Mouse (Mus musculus): ENCODE measurements around the gene Gm5244. TPM values are rescaled to one million over a fixed set of nuclear protein-coding genes. Genes with fewer than 3 reads are reported as not detected.
A peak's percentile ranks its signal among the peaks of the same experiment; 100 is the strongest.

Gene Gm5244
- polyA plus RNA-seq, 1 experiment from 2014 or later, result not detected

- H3K27ac ChIP-seq (replicated peaks), result no peak overlapping the region
- no peak for DNase-seq (ENCODE audit: low spot score)
- no peak overlapping the region for H3K9ac ChIP-seq (ENCODE audit: low read length)
- no peak overlapping the region for H3K4me3 ChIP-seq (ENCODE audit: low read depth, low read length)
- ATAC-seq (ENCODE audit: low FRiP score, low TSS enrichment), result no peak
- H3K36me3 ChIP-seq (ENCODE audit: control insufficient read depth, insufficient read depth, low read length), result no peaks in the 10 kb centered on the region
- TF ChIP-seq EP300 (optimal IDR thresholded peaks at IDR 0.05) (no peak), CTCF (IDR thresholded peaks at IDR 0.05; ENCODE audit: low read depth) (no peak)
- no peaks in the 10 kb centered on the region for H3K9me3 ChIP-seq (ENCODE audit: control insufficient read depth, low read length)
- 84% methylated on average over 1 of the region's 1 CpGs for WGBS
- no peaks in the 10 kb centered on the region for H3K27me3 ChIP-seq (ENCODE audit: control insufficient read depth, insufficient read depth, low read length)
- no peak overlapping the region for H3K4me2 ChIP-seq (replicated peaks; ENCODE audit: low read depth)
- H3K4me1 ChIP-seq (replicated peaks; ENCODE audit: control insufficient read depth, insufficient read depth), result no peaks in the 10 kb centered on the region
Measured at GRCm38 (mm10) chr19:12818507-12818906, 28.0 kb upstream of the Gm5244 start.

GRCm38 (mm10) chr19:12820383-12820782 is 26.1 kb upstream of the Gm5244 start:
- Histone ChIP-seq H3K36me3 (ENCODE audit: control insufficient read depth, insufficient read depth, low read length) (no peaks in the 10 kb centered on the region), H3K4me1 (replicated peaks; ENCODE audit: control insufficient read depth, insufficient read depth) (no peaks in the 10 kb centered on the region), H3K27me3 (ENCODE audit: control insufficient read depth, insufficient read depth, low read length) (no peaks in the 10 kb centered on the region), H3K9ac (ENCODE audit: low read length) (no peak overlapping the region), H3K9me3 (ENCODE audit: control insufficient read depth, low read length) (no peaks in the 10 kb centered on the region), H3K27ac (replicated peaks) (no peak overlapping the region), H3K4me3 (ENCODE audit: low read depth, low read length) (no peak overlapping the region), H3K4me2 (replicated peaks; ENCODE audit: low read depth) (no peak overlapping the region)
- TF ChIP-seq CTCF (IDR thresholded peaks at IDR 0.05; ENCODE audit: low read depth) (peak; percentile 80), EP300 (optimal IDR thresholded peaks at IDR 0.05) (no peak)
- ATAC-seq (ENCODE audit: low FRiP score, low TSS enrichment), result no peak
- 21% methylated on average over 4 of the region's 4 CpGs for WGBS
- no peak for DNase-seq (ENCODE audit: low spot score)

- H3K36me3 ChIP-seq (ENCODE audit: control insufficient read depth, insufficient read depth, low read length), result no peaks in the 10 kb centered on the region
- ATAC-seq (ENCODE audit: low FRiP score, low TSS enrichment) (no peak), DNase-seq (ENCODE audit: low spot score) (no peak)
- H3K9ac ChIP-seq (ENCODE audit: low read length), result no peak overlapping the region
- no peak overlapping the region for H3K4me2 ChIP-seq (replicated peaks; ENCODE audit: low read depth)
- WGBS, result 70% methylated on average over 4 of the region's 4 CpGs
- no peaks in the 10 kb centered on the region for H3K27me3 ChIP-seq (ENCODE audit: control insufficient read depth, insufficient read depth, low read length)
- TF ChIP-seq EP300 (optimal IDR thresholded peaks at IDR 0.05) (no peak), CTCF (IDR thresholded peaks at IDR 0.05; ENCODE audit: low read depth) (peak; percentile 36)
- H3K4me3 ChIP-seq (ENCODE audit: low read depth, low read length), result no peak overlapping the region
- H3K27ac ChIP-seq (replicated peaks), result no peak overlapping the region
- H3K4me1 ChIP-seq (replicated peaks; ENCODE audit: control insufficient read depth, insufficient read depth), result no peaks in the 10 kb centered on the region
- H3K9me3 ChIP-seq (ENCODE audit: control insufficient read depth, low read length), result no peaks in the 10 kb centered on the region
Measured at GRCm38 (mm10) chr19:12824549-12824948, 21.9 kb upstream of the Gm5244 start.

GRCm38 (mm10) chr19:12830823-12831430 is 15.6 kb upstream of the Gm5244 start:
- no peaks in the 10 kb centered on the region for H3K9me3 ChIP-seq (ENCODE audit: control insufficient read depth, low read length)
- 59% methylated on average over 2 of the region's 2 CpGs for WGBS
- H3K9ac ChIP-seq (ENCODE audit: low read length), result no peak overlapping the region
- ATAC-seq (ENCODE audit: low FRiP score, low TSS enrichment) (no peak), DNase-seq (ENCODE audit: low spot score) (no peak)
- no peaks in the 10 kb centered on the region for H3K27me3 ChIP-seq (ENCODE audit: control insufficient read depth, insufficient read depth, low read length)
- H3K4me3 ChIP-seq (ENCODE audit: low read depth, low read length), result no peak overlapping the region
- TF ChIP-seq CTCF (IDR thresholded peaks at IDR 0.05; ENCODE audit: low read depth) (no peak), EP300 (optimal IDR thresholded peaks at IDR 0.05) (no peak)
- no peak overlapping the region for H3K4me2 ChIP-seq (replicated peaks; ENCODE audit: low read depth)
- no peaks in the 10 kb centered on the region for H3K4me1 ChIP-seq (replicated peaks; ENCODE audit: control insufficient read depth, insufficient read depth)
- no peaks in the 10 kb centered on the region for H3K36me3 ChIP-seq (ENCODE audit: control insufficient read depth, insufficient read depth, low read length)
- H3K27ac ChIP-seq (replicated peaks), result no peak overlapping the region

- no peaks in the 10 kb centered on the region for H3K9me3 ChIP-seq (ENCODE audit: control insufficient read depth, low read length)
- no peaks in the 10 kb centered on the region for H3K4me1 ChIP-seq (replicated peaks; ENCODE audit: control insufficient read depth, insufficient read depth)
- no peak for DNase-seq (ENCODE audit: low spot score)
- 51% methylated on average over 1 of the region's 1 CpGs for WGBS
- H3K27me3 ChIP-seq (ENCODE audit: control insufficient read depth, insufficient read depth, low read length), result no peaks in the 10 kb centered on the region
- H3K36me3 ChIP-seq (ENCODE audit: control insufficient read depth, insufficient read depth, low read length), result no peaks in the 10 kb centered on the region
- no peak overlapping the region for H3K9ac ChIP-seq (ENCODE audit: low read length)
- no peak overlapping the region for H3K27ac ChIP-seq (replicated peaks)
- ATAC-seq (ENCODE audit: low FRiP score, low TSS enrichment), result no peak
- no peak overlapping the region for H3K4me2 ChIP-seq (replicated peaks; ENCODE audit: low read depth)
- TF ChIP-seq EP300 (optimal IDR thresholded peaks at IDR 0.05) (no peak), CTCF (IDR thresholded peaks at IDR 0.05; ENCODE audit: low read depth) (no peak)
- no peak overlapping the region for H3K4me3 ChIP-seq (ENCODE audit: low read depth, low read length)
Measured at GRCm38 (mm10) chr19:12831559-12831958, 14.9 kb upstream of the Gm5244 start.

GRCm38 (mm10) chr19:12833625-12834024 is 12.9 kb upstream of the Gm5244 start:
- DNase-seq (ENCODE audit: low spot score) (no peak), ATAC-seq (ENCODE audit: low FRiP score, low TSS enrichment) (no peak)
- no peak overlapping the region for H3K4me2 ChIP-seq (replicated peaks; ENCODE audit: low read depth)
- H3K9me3 ChIP-seq (ENCODE audit: control insufficient read depth, low read length), result no peaks in the 10 kb centered on the region
- H3K9ac ChIP-seq (ENCODE audit: low read length), result no peak overlapping the region
- no peaks in the 10 kb centered on the region for H3K36me3 ChIP-seq (ENCODE audit: control insufficient read depth, insufficient read depth, low read length)
- TF ChIP-seq EP300 (optimal IDR thresholded peaks at IDR 0.05) (no peak), CTCF (IDR thresholded peaks at IDR 0.05; ENCODE audit: low read depth) (no peak)
- H3K27ac ChIP-seq (replicated peaks), result no peak overlapping the region
- no peaks in the 10 kb centered on the region for H3K4me1 ChIP-seq (replicated peaks; ENCODE audit: control insufficient read depth, insufficient read depth)
- no peaks in the 10 kb centered on the region for H3K27me3 ChIP-seq (ENCODE audit: control insufficient read depth, insufficient read depth, low read length)
- no peak overlapping the region for H3K4me3 ChIP-seq (ENCODE audit: low read depth, low read length)
- WGBS, result 60% methylated on average over 3 of the region's 3 CpGs

Data from stomach, postnatal 0 days (tissue).